Mouse (Mus musculus) liver, embryonic 14.5 days (tissue): Measurements from ENCODE around the gene Insc.

Experiments
- CTCF ChIP-seq: IDR thresholded peaks from 2 replicates; pipeline ENCODE4 v1.5.1; 2016; ENCODE audit warnings: antibody characterized with exemption, low read depth, control low read depth
- EP300 ChIP-seq: IDR thresholded peaks from 2 replicates; pipeline ENCODE4 v1.6.1; 2016; ENCODE audit warnings: antibody characterized with exemption, low read depth

DNA sequence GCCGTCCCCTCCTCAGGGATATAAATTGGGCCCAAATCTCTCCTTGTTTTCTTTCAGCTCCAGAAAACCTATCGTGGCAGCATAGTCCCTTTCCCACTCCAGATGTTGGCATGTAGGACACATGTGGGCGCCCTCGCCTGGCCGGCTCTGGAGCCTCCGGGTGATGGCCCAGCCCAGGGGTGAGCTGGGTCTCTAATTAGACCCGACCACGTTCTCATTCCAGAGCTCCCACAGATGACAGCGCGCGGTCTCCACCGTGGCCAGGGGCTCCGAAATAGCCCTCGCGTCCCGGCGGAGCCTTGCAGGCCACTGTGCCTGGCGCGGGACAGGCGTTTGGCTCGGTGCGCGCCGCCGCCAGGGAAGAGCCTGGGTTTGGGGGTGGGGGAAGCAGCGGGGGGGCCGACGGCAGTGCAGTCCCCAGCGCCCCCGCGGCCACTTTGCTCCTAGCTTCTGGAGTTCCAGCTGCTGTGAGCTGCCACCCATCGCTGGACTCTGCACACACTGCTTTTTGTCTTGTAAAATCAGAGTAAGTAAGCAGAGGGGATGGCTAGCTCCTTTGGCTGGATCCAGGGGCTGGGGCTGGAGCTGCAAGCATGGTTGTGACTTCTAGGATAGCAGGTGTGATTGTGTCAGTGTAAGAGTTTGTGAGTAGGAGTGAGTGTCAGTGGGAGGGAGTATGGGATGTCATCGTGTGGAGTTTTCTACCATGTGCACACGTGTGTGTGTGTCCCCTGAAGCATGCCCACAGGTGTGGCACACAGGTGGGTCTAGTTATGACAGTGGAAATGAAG, 2.2 kb downstream of the Insc start:
- peak; percentile 22; the same call in 1 of the 2 replicates for TF ChIP-seq CTCF
- TF ChIP-seq EP300: no peak
